Mouse (Mus musculus) liver, postnatal 0 days (tissue): ENCODE data around the gene Ttf1. TPM values are rescaled to one million over a fixed set of nuclear protein-coding genes. Genes with fewer than 3 reads are reported as not detected.

Experiments used
- ATAC-seq: fragments of 200-750 bp; cut with Nextera tagmentation; 2 replicates; pipeline ENCODE4 v1.8.0; 2017; ENCODE audit warnings: mild to moderate bottlenecking, moderate library complexity
- DNase-seq: peaks from one replicate; pipeline ENCODE4 v3.0.0-alpha.2; 2016
- H3K27ac ChIP-seq: fragments of 300-500 bp; sonication (generic); 2 replicates; pipeline ENCODE4 v1.5.1; 2014; ENCODE audit warnings: antibody characterized with exemption, moderate library complexity, mild to moderate bottlenecking, low read depth
- H3K27me3 ChIP-seq: fragments of 300-500 bp; sonication (generic); 2 replicates; pipeline ENCODE4 v1.6.1; 2014; ENCODE audit warnings: low read length, control low read depth, mixed read lengths; ENCODE audit not compliant: insufficient read depth
- H3K36me3 ChIP-seq: fragments of 300-500 bp; sonication (generic); replicated peaks from 2 replicates; pipeline ENCODE4 v1.6.1; 2014; ENCODE audit warnings: mild to moderate bottlenecking, control low read depth, low read length, moderate library complexity, mixed read lengths; ENCODE audit not compliant: insufficient read depth
- H3K4me1 ChIP-seq: fragments of 300-500 bp; sonication (generic); 2 replicates; pipeline ENCODE4 v1.6.1; 2014; ENCODE audit warnings: antibody characterized with exemption, mild to moderate bottlenecking, control low read depth; ENCODE audit not compliant: insufficient read depth
- H3K4me2 ChIP-seq: fragments of 300-500 bp; sonication (generic); 2 replicates; pipeline ENCODE4 v1.6.1; 2014; ENCODE audit warnings: low read depth, mild to moderate bottlenecking, low read length, moderate library complexity, mixed read lengths
- H3K4me3 ChIP-seq: fragments of 300-500 bp; sonication (generic); 2 replicates; pipeline ENCODE4 v1.5.1; 2014; ENCODE audit warnings: low read depth, low read length
- H3K9ac ChIP-seq: fragments of 300-500 bp; sonication (generic); replicated peaks from 2 replicates; pipeline ENCODE4 v1.6.1; 2014; ENCODE audit warnings: mild to moderate bottlenecking, moderate library complexity
- H3K9me3 ChIP-seq: fragments of 300-500 bp; sonication (generic); 2 replicates; pipeline ENCODE4 v1.6.1; 2016; ENCODE audit warnings: mild to moderate bottlenecking, control low read depth, low read length, mixed read lengths
- CTCF ChIP-seq: sonication (generic); IDR thresholded peaks from 2 replicates; pipeline ENCODE4 v1.5.1; 2016; ENCODE audit warnings: antibody characterized with exemption, low read depth
- EP300 ChIP-seq: IDR thresholded peaks from 2 replicates; pipeline ENCODE4 v1.6.1; 2016; ENCODE audit warnings: antibody characterized with exemption, low read depth, mild to moderate bottlenecking
- WGBS: fragments of 180-500 bp; shearing (Covaris S2); extraction: QIAGEN DNeasy Blood & Tissue Kit; methylation state at CpG from one replicate; pipeline ENCODE4 v1.1.7; 2014; ENCODE audit not compliant: insufficient replicate concordance; 5-methylcytosine and 5-hydroxymethylcytosine counted together
- polyA plus RNA-seq: library from polyadenylated mRNA; unstranded; fragments of >200 nt; fragmentation: Nextera tagmentation; extraction: Ambion mirVana; gene quantifications from 2 replicates; pipeline ENCODE4 v1.2.1, GENCODE M21; 2015

Gene Ttf1
- polyA plus RNA-seq, result 3.0 and 3.1 TPM in 2 replicates

- H3K36me3 ChIP-seq, result peaks cover under 1% of the 10 kb centered on the region; the same call in 1 of the 2 replicates
- peak within 1 kb of the TSS; percentile 99 for H3K27ac ChIP-seq
- no peaks in the 10 kb centered on the region for H3K9me3 ChIP-seq
- ATAC-seq (peak; percentile 98), DNase-seq (peak; percentile 91)
- WGBS, result under 1% methylated on average over 41 of the region's 41 CpGs
- peak within 1 kb of the TSS; percentile 83 for H3K4me2 ChIP-seq
- peak within 1 kb of the TSS; percentile 85 for H3K9ac ChIP-seq
- TF ChIP-seq CTCF (peak; percentile 16; the same call in 1 of the 2 replicates), EP300 (no peak)
- peaks cover 14% of the 10 kb centered on the region for H3K4me1 ChIP-seq
- H3K27me3 ChIP-seq, result 0 out of 2 replicates have a peak, but pooled peaks cover 3% of the 10 kb centered on the region
- H3K4me3 ChIP-seq, result peak within 1 kb of the TSS; percentile 94
Measured at GRCm38 (mm10) chr2:29060135-29060597, at the start of gene Ttf1. Gene Ttf1 (plus strand): TSS chr2:29060262.

- no peaks in the 10 kb centered on the region for H3K27me3 ChIP-seq
- no peak for ATAC-seq
- WGBS, result 73% methylated on average over 5 of the region's 5 CpGs
- H3K9me3 ChIP-seq, result no peaks in the 10 kb centered on the region
- H3K36me3 ChIP-seq, result no peaks in the 10 kb centered on the region
- TF ChIP-seq CTCF, result no peak
- TF ChIP-seq EP300, result no peak
- H3K4me2 ChIP-seq, result no peak overlapping the region
- no peak overlapping the region for H3K9ac ChIP-seq
- DNase-seq, result no peak
- H3K27ac ChIP-seq, result no peak overlapping the region
- no peaks in the 10 kb centered on the region for H3K4me1 ChIP-seq
- H3K4me3 ChIP-seq, result no peak overlapping the region
Measured at GRCm38 (mm10) chr2:29012523-29012922, 47.5 kb upstream of the Ttf1 start.

- H3K27ac ChIP-seq, result no peak overlapping the region
- 63% methylated on average over 27 of the region's 27 CpGs for WGBS
- no peaks in the 10 kb centered on the region for H3K36me3 ChIP-seq
- no peak overlapping the region for H3K4me2 ChIP-seq
- no peak for ATAC-seq
- H3K27me3 ChIP-seq, result no peaks in the 10 kb centered on the region
- H3K4me1 ChIP-seq, result no peaks in the 10 kb centered on the region
- DNase-seq, result peak; percentile 34
- no peak for TF ChIP-seq EP300
- TF ChIP-seq CTCF, result no peak
- H3K9ac ChIP-seq, result no peak overlapping the region
- H3K9me3 ChIP-seq, result no peaks in the 10 kb centered on the region
- no peak overlapping the region for H3K4me3 ChIP-seq
Measured at GRCm38 (mm10) chr2:29016599-29017587, 43.2 kb upstream of the Ttf1 start.

GRCm38 (mm10) chr2:29018680-29019079 is 41.4 kb upstream of the Ttf1 start:
- no peaks in the 10 kb centered on the region for H3K9me3 ChIP-seq
- ATAC-seq (0 out of 2 replicates have a peak, but pooled peaks have one; percentile 13), DNase-seq (no peak)
- H3K36me3 ChIP-seq, result no peaks in the 10 kb centered on the region
- TF ChIP-seq EP300, result no peak
- no peak for TF ChIP-seq CTCF
- H3K4me3 ChIP-seq, result no peak overlapping the region
- no peaks in the 10 kb centered on the region for H3K27me3 ChIP-seq
- 47% methylated on average over 5 of the region's 5 CpGs for WGBS
- H3K4me2 ChIP-seq, result no peak overlapping the region
- H3K27ac ChIP-seq, result no peak overlapping the region
- H3K4me1 ChIP-seq, result no peaks in the 10 kb centered on the region
- no peak overlapping the region for H3K9ac ChIP-seq

- ATAC-seq (no peak), DNase-seq (no peak)
- Histone ChIP-seq H3K27ac (no peak overlapping the region), H3K27me3 (no peaks in the 10 kb centered on the region), H3K36me3 (no peaks in the 10 kb centered on the region), H3K4me1 (no peaks in the 10 kb centered on the region), H3K9me3 (no peaks in the 10 kb centered on the region), H3K9ac (no peak overlapping the region), H3K4me2 (no peak overlapping the region), H3K4me3 (no peak overlapping the region)
- TF ChIP-seq CTCF, result no peak
- TF ChIP-seq EP300, result no peak
- 71% methylated on average over 17 of the region's 17 CpGs for WGBS
Measured at GRCm38 (mm10) chr2:29021025-29021424, 39.0 kb upstream of the Ttf1 start.

GRCm38 (mm10) chr2:29023001-29023400 is 37.1 kb upstream of the Ttf1 start:
- ATAC-seq, result no peak
- DNase-seq, result no peak
- TF ChIP-seq CTCF, result no peak
- TF ChIP-seq EP300, result no peak
- Histone ChIP-seq H3K4me1 (no peaks in the 10 kb centered on the region), H3K4me3 (no peak overlapping the region), H3K4me2 (no peak overlapping the region), H3K36me3 (no peaks in the 10 kb centered on the region), H3K27ac (no peak overlapping the region), H3K27me3 (no peaks in the 10 kb centered on the region), H3K9me3 (no peaks in the 10 kb centered on the region), H3K9ac (no peak overlapping the region)
- 86% methylated on average over 7 of the region's 7 CpGs for WGBS
